Mouse (Mus musculus) hindbrain, postnatal 0 days (tissue): Measurements from ENCODE around the gene Thnsl2. TPM values are rescaled to one million over a fixed set of nuclear protein-coding genes. Genes with fewer than 3 reads are reported as not detected.
A peak's percentile ranks its signal among the peaks of the same experiment; 100 is the strongest.

Experiments used
- ATAC-seq: fragments of 200-750 bp; cut with Nextera tagmentation; 2 replicates; pipeline ENCODE4 v1.8.0; 2017; ENCODE audit warnings: mild to moderate bottlenecking, moderate TSS enrichment, moderate library complexity
- DNase-seq: peaks from one replicate; pipeline ENCODE4 v3.0.0-alpha.2; 2015; ENCODE audit warnings: low spot score
- H3K27ac ChIP-seq: fragments of 300-500 bp; sonication (generic); 2 replicates; pipeline ENCODE4 v1.5.1; 2014; ENCODE audit warnings: mild to moderate bottlenecking
- H3K27me3 ChIP-seq: fragments of 300-500 bp; sonication (generic); 2 replicates; pipeline ENCODE4 v1.6.1; 2014; ENCODE audit warnings: low read length, mixed read lengths; ENCODE audit not compliant: insufficient read depth
- H3K36me3 ChIP-seq: fragments of 300-500 bp; sonication (generic); 2 replicates; pipeline ENCODE4 v1.6.1; 2014; ENCODE audit warnings: low read length, mixed read lengths; ENCODE audit not compliant: insufficient read depth
- H3K4me1 ChIP-seq: fragments of 300-500 bp; sonication (generic); 2 replicates; pipeline ENCODE4 v1.6.1; 2014; ENCODE audit warnings: antibody characterized with exemption, low read length, mixed read lengths; ENCODE audit not compliant: insufficient read depth
- H3K4me2 ChIP-seq: fragments of 300-500 bp; sonication (generic); 2 replicates; pipeline ENCODE4 v1.6.1; 2014; ENCODE audit warnings: low read depth, mild to moderate bottlenecking, low read length, moderate library complexity, mixed read lengths
- H3K4me3 ChIP-seq: fragments of 300-500 bp; sonication (generic); 2 replicates; pipeline ENCODE4 v1.5.1; 2014; ENCODE audit warnings: low read length
- H3K9ac ChIP-seq: fragments of 300-500 bp; sonication (generic); replicated peaks from 2 replicates; pipeline ENCODE4 v1.6.1; 2014; ENCODE audit warnings: mild to moderate bottlenecking, low read length, moderate library complexity, mixed read lengths
- H3K9me3 ChIP-seq: fragments of 300-500 bp; sonication (generic); 2 replicates; pipeline ENCODE4 v1.6.1; 2016; ENCODE audit warnings: low read length, mixed read lengths
- CTCF ChIP-seq: IDR thresholded peaks from 2 replicates; pipeline ENCODE4 v1.5.1; 2016; ENCODE audit warnings: antibody characterized with exemption, control low read depth, low read depth
- WGBS: fragments of 180-500 bp; shearing (Covaris S2); extraction: QIAGEN DNeasy Blood & Tissue Kit; methylation state at CpG from one replicate; pipeline ENCODE4 v1.1.7; 2014; 5-methylcytosine and 5-hydroxymethylcytosine counted together
- polyA plus RNA-seq: library from polyadenylated mRNA; unstranded; fragments of >200 nt; fragmentation: Nextera tagmentation; extraction: Ambion mirVana; gene quantifications from 2 replicates; pipeline ENCODE4 v1.2.1, GENCODE M21; 2015
- total RNA-seq: library from RNA; depleted of rRNA; stranded (reverse); fragments of >200 nt; gene quantifications from 2 replicates; pipeline ENCODE4 v1.2.3, GENCODE M21; 2014; rRNA removed

Thnsl2 gene
- total and polyA plus RNA-seq, 2 experiments from 2014 or later = 6.8 to 10.2 TPM

DNA sequence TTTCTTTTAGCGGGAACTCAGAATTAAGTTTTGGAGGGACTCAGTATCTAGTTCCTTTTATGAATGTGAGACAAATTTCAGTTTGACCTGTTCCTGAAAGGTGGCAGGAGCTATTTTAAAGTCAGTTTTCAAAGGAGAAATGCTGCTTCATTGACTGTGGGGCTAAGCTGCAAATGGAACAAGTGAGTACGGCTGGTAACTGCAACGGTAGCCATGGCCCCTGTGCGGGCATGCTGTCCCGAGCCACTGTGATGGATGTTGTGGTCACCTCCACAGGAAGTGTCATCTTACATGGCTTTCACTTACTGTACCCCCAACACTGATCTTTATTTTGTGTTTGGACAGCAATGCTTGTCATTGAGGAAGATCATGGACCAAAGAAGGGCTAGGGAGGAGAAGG lies 53.8 kb downstream of the Thnsl2 start:
- WGBS = 90% methylated on average over 5 of the region's 5 CpGs
- Histone ChIP-seq H3K9ac (no peak overlapping the region), H3K27ac (no peak overlapping the region), H3K36me3 (no peaks in the 10 kb centered on the region), H3K4me3 (no peak overlapping the region), H3K4me2 (no peak overlapping the region), H3K4me1 (no peaks in the 10 kb centered on the region), H3K27me3 (no peaks in the 10 kb centered on the region), H3K9me3 (no peaks in the 10 kb centered on the region; the same call in 1 of the 2 replicates)
- DNase-seq (no peak), ATAC-seq (no peak)
- TF ChIP-seq CTCF = no peak

DNA sequence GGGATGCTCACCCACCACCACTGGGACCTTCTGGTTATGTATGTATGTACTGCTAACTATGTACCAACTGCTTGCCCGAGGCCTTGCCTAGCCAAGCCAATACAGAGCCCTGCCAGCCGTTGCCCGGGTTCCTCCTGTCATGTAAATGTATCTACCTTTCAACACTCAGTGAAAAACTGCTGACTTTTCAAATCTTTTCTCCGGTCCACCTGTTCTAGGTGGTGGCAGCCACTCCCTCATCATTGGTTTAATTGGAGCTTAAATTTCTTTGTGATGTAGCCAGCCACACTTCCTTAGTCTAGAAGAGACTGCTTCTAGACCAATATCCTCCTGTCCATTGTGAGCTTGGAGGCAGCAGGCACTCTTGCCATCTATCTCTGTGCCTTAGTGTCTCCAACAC lies 54.5 kb downstream of the Thnsl2 start:
- Histone ChIP-seq H3K4me1 (no peaks in the 10 kb centered on the region), H3K27me3 (no peaks in the 10 kb centered on the region), H3K4me3 (no peak overlapping the region), H3K9me3 (no peaks in the 10 kb centered on the region; the same call in 1 of the 2 replicates), H3K36me3 (no peaks in the 10 kb centered on the region), H3K9ac (no peak overlapping the region), H3K4me2 (no peak overlapping the region), H3K27ac (no peak overlapping the region)
- no peak for TF ChIP-seq CTCF
- WGBS = 82% methylated on average over 4 of the region's 4 CpGs
- ATAC-seq (no peak), DNase-seq (no peak)

- no peak overlapping the region for H3K4me3 ChIP-seq
- H3K27ac ChIP-seq = no peak overlapping the region
- ATAC-seq (no peak), DNase-seq (no peak)
- no peaks in the 10 kb centered on the region; the same call in 1 of the 2 replicates for H3K9me3 ChIP-seq
- no peak overlapping the region for H3K4me2 ChIP-seq
- H3K27me3 ChIP-seq = no peaks in the 10 kb centered on the region
- WGBS = 79% methylated on average over 4 of the region's 4 CpGs
- no peak for TF ChIP-seq CTCF
- H3K9ac ChIP-seq = no peak overlapping the region
- H3K36me3 ChIP-seq = no peaks in the 10 kb centered on the region
- H3K4me1 ChIP-seq = no peaks in the 10 kb centered on the region
Observed at GRCm38 (mm10) chr6:71088992-71089391, 55.2 kb downstream of the Thnsl2 start.

GRCm38 (mm10) chr6:71083441-71083840 lies 60.8 kb downstream of the Thnsl2 start:
- Histone ChIP-seq H3K4me3 (no peak overlapping the region), H3K9me3 (no peaks in the 10 kb centered on the region; the same call in 1 of the 2 replicates), H3K4me1 (no peaks in the 10 kb centered on the region), H3K27ac (no peak overlapping the region), H3K9ac (no peak overlapping the region), H3K36me3 (no peaks in the 10 kb centered on the region), H3K4me2 (no peak overlapping the region), H3K27me3 (no peaks in the 10 kb centered on the region)
- 86% methylated on average over 7 of the region's 7 CpGs for WGBS
- no peak for TF ChIP-seq CTCF
- ATAC-seq (no peak), DNase-seq (no peak)

DNA sequence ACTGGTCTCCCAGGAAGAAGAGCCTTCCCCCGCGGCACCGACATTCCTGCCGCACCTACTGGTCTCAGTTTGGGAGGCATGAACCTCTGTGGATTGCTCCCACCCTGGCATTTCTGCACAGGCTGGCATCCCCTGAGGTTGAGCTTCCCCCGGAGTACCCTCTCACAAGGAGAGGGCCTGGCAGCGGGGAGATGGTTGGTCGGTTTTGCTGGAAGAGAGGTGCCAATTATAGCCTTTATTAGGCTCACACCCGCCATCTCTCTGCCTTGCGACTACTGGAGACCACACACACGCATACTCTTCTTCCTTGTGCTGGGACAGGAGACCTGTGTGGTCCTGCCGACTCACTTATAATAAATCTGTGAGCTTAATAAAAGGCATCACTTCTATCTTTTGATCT lies 62.2 kb downstream of the Thnsl2 start:
- DNase-seq (no peak), ATAC-seq (no peak)
- no peak overlapping the region for H3K27ac ChIP-seq
- H3K9me3 ChIP-seq = no peaks in the 10 kb centered on the region; the same call in 1 of the 2 replicates
- no peak overlapping the region for H3K4me2 ChIP-seq
- H3K9ac ChIP-seq = no peak overlapping the region
- H3K27me3 ChIP-seq = no peaks in the 10 kb centered on the region
- no peak overlapping the region for H3K4me3 ChIP-seq
- 59% methylated on average over 11 of the region's 11 CpGs for WGBS
- no peaks in the 10 kb centered on the region for H3K36me3 ChIP-seq
- TF ChIP-seq CTCF = no peak
- no peaks in the 10 kb centered on the region for H3K4me1 ChIP-seq

- 0 out of 2 replicates have a peak, but pooled peaks have one; percentile 15 for ATAC-seq
- 36% methylated on average over 6 of the region's 6 CpGs for WGBS
- H3K4me2 ChIP-seq = no peak overlapping the region
- no peaks in the 10 kb centered on the region for H3K9me3 ChIP-seq
- TF ChIP-seq CTCF = no peak
- H3K9ac ChIP-seq = no peak overlapping the region
- no peaks in the 10 kb centered on the region for H3K36me3 ChIP-seq
- H3K4me1 ChIP-seq = no peaks in the 10 kb centered on the region
- H3K4me3 ChIP-seq = no peak overlapping the region
- H3K27ac ChIP-seq = no peak overlapping the region
- peak; percentile 34 for DNase-seq
- no peaks in the 10 kb centered on the region for H3K27me3 ChIP-seq
Observed at GRCm38 (mm10) chr6:71081230-71081629, 63.0 kb downstream of the Thnsl2 start.

Other genes starting within 250 kb of the Thnsl2 start
- gene Tex37, start 225.5 kb downstream of the Thnsl2 start, total RNA-seq = not detected in 2 replicates
- not detected in 2 replicates for gene Tex37, start 225.5 kb downstream of the Thnsl2 start, polyA plus RNA-seq
- not detected in 2 replicates for gene Foxi3, start 187.9 kb downstream of the Thnsl2 start, total RNA-seq
- gene Foxi3, start 187.9 kb downstream of the Thnsl2 start, polyA plus RNA-seq = not detected in 2 replicates
- gene Fabp1, start 55.4 kb upstream of the Thnsl2 start, total RNA-seq = not detected in 2 replicates
- not detected in 2 replicates for gene Fabp1, start 55.4 kb upstream of the Thnsl2 start, polyA plus RNA-seq
- gene Krcc1, start 127.2 kb upstream of the Thnsl2 start, total RNA-seq = 11.2 and 11.7 TPM in 2 replicates
- 19.8 and 22.9 TPM in 2 replicates for gene Krcc1, start 127.2 kb upstream of the Thnsl2 start, polyA plus RNA-seq
- 0.89 and 1.6 TPM in 2 replicates for gene Smyd1, start 177.8 kb upstream of the Thnsl2 start, total RNA-seq
- 0.18 and 0.19 TPM in 2 replicates for gene Smyd1, start 177.8 kb upstream of the Thnsl2 start, polyA plus RNA-seq
- not detected in 2 replicates for gene Cd8b1, start 178.3 kb upstream of the Thnsl2 start, total RNA-seq
- not detected in 2 replicates for gene Cd8b1, start 178.3 kb upstream of the Thnsl2 start, polyA plus RNA-seq
- gene Cd8a, start 229.0 kb upstream of the Thnsl2 start, total RNA-seq = not detected in 2 replicates
- gene Cd8a, start 229.0 kb upstream of the Thnsl2 start, polyA plus RNA-seq = not detected in 2 replicates